Mouse (Mus musculus) 3T3-L1 (cell line): Measurements from ENCODE around the gene Mamdc4.
A peak's percentile ranks its signal among the peaks of the same experiment; 100 is the strongest.
"Not testable (repeated sequence)": the region's sequence is repeated elsewhere in the genome, so short reads cannot be mapped to it uniquely, and the experiment has no call there.

ENCODE experiments used
- DNase-seq: peaks from one replicate; pipeline ENCODE4 v3.0.0-alpha.2; 2015; ENCODE audit warnings: low read depth, low spot score

Gene Mamdc4

GRCm38 (mm10) chr2:25560551-25560950, 14.1 kb downstream of the Mamdc4 start:
- DNase-seq: no peak

- DNase-seq: no peak
Measured at GRCm38 (mm10) chr2:25558774-25559173, 15.9 kb downstream of the Mamdc4 start.

- DNase-seq: no peak
Measured at GRCm38 (mm10) chr2:25557964-25558360, 16.7 kb downstream of the Mamdc4 start.

- peak; percentile 77 for DNase-seq
Measured at GRCm38 (mm10) chr2:25557221-25557963, 17.3 kb downstream of the Mamdc4 start, which contains the start of gene Edf1. Edf1 (plus strand) TSS chr2:25557847.

- DNase-seq: no peak
Measured at GRCm38 (mm10) chr2:25556296-25556695, 18.3 kb downstream of the Mamdc4 start.

GRCm38 (mm10) chr2:25555479-25555878, 19.2 kb downstream of the Mamdc4 start:
- not testable (repeated sequence) for DNase-seq

- not testable (repeated sequence) for DNase-seq
Measured at GRCm38 (mm10) chr2:25553171-25553786, 21.4 kb downstream of the Mamdc4 start.

GRCm38 (mm10) chr2:25551186-25551585, 23.5 kb downstream of the Mamdc4 start:
- peak; percentile 79 for DNase-seq

GRCm38 (mm10) chr2:25549021-25549991, 25.3 kb downstream of the Mamdc4 start:
- DNase-seq: peak; percentile 81

GRCm38 (mm10) chr2:25546811-25547491, 27.7 kb downstream of the Mamdc4 start, which contains the start of gene Traf2:
Traf2 (minus strand) TSS chr2:25546940.
- DNase-seq: peak; percentile 98

- DNase-seq: no peak
Measured at GRCm38 (mm10) chr2:25545996-25546810, 28.4 kb downstream of the Mamdc4 start.

- DNase-seq: no peak
Measured at GRCm38 (mm10) chr2:25541644-25542367, 32.8 kb downstream of the Mamdc4 start.

GRCm38 (mm10) chr2:25540541-25540948, 34.1 kb downstream of the Mamdc4 start:
- DNase-seq: peak; percentile 79

- DNase-seq: no peak
Measured at GRCm38 (mm10) chr2:25536531-25536930, 38.1 kb downstream of the Mamdc4 start.

GRCm38 (mm10) chr2:25534866-25535182, 39.8 kb downstream of the Mamdc4 start:
- DNase-seq: no peak

GRCm38 (mm10) chr2:25534178-25534865, 40.3 kb downstream of the Mamdc4 start:
- DNase-seq: peak; percentile 99

- peak; percentile 79 for DNase-seq
Measured at GRCm38 (mm10) chr2:25533707-25534106, 40.9 kb downstream of the Mamdc4 start.

- DNase-seq: no peak
Measured at GRCm38 (mm10) chr2:25526510-25527302, 47.9 kb downstream of the Mamdc4 start.
